Mouse (Mus musculus): Measurements from ENCODE around the gene Sdhaf1. TPM values are rescaled to one million over a fixed set of nuclear protein-coding genes. Genes with fewer than 3 reads are reported as not detected.

Sdhaf1 gene
- polyA plus RNA-seq, 1 experiment, result not detected

GRCm38 (mm10) chr7:30321539-30322284 lies 2.0 kb downstream of the Sdhaf1 start, which contains the start of gene E130208F15Rik:
Gene E130208F15Rik, plus strand, starts transcription at chr7:30321740.
- Histone ChIP-seq H3K4me1 (ENCODE audit: control insufficient read depth, insufficient read depth, low read length) (peaks cover 4% of the 10 kb centered on the region; the same call in 1 of the 2 replicates), H3K27ac (ENCODE audit: insufficient read depth, low read depth, low read length) (peak within 1 kb of the TSS; percentile 77), H3K4me3 (ENCODE audit: insufficient read depth, low read depth, low read length) (peak within 1 kb of the TSS; percentile 94)
- TF ChIP-seq CTCF (IDR thresholded peaks at IDR 0.05; ENCODE audit: insufficient read depth, low read depth, low read length) (no peak), POLR2A (IDR thresholded peaks at IDR 0.05; ENCODE audit: insufficient read depth, low read depth, low read length) (no peak)
- under 1% methylated on average over 63 of the region's 63 CpGs for WGBS

GRCm38 (mm10) chr7:30320946-30321345 lies 2.7 kb downstream of the Sdhaf1 start:
- Histone ChIP-seq H3K4me1 (ENCODE audit: control insufficient read depth, insufficient read depth, low read length) (peaks cover 4% of the 10 kb centered on the region; the same call in 1 of the 2 replicates), H3K4me3 (ENCODE audit: insufficient read depth, low read depth, low read length) (no peak overlapping the region), H3K27ac (ENCODE audit: insufficient read depth, low read depth, low read length) (no peak overlapping the region)
- TF ChIP-seq POLR2A (IDR thresholded peaks at IDR 0.05; ENCODE audit: insufficient read depth, low read depth, low read length), result no peak
- TF ChIP-seq CTCF (IDR thresholded peaks at IDR 0.05; ENCODE audit: insufficient read depth, low read depth, low read length), result no peak
- WGBS, result 82% methylated on average over 2 of the region's 2 CpGs

- TF ChIP-seq CTCF (IDR thresholded peaks at IDR 0.05; ENCODE audit: insufficient read depth, low read depth, low read length) (no peak), POLR2A (IDR thresholded peaks at IDR 0.05; ENCODE audit: insufficient read depth, low read depth, low read length) (no peak)
- Histone ChIP-seq H3K4me1 (ENCODE audit: control insufficient read depth, insufficient read depth, low read length) (peaks cover 4% of the 10 kb centered on the region; the same call in 1 of the 2 replicates), H3K27ac (ENCODE audit: insufficient read depth, low read depth, low read length) (no peak overlapping the region), H3K4me3 (ENCODE audit: insufficient read depth, low read depth, low read length) (no peak overlapping the region)
- WGBS, result 95% methylated on average over 3 of the region's 3 CpGs
Measured at GRCm38 (mm10) chr7:30318142-30318541, 5.6 kb downstream of the Sdhaf1 start.

- WGBS, result 78% methylated on average over 13 of the region's 13 CpGs
Measured at GRCm38 (mm10) chr7:30315559-30316529, 7.9 kb downstream of the Sdhaf1 start.

DNA sequence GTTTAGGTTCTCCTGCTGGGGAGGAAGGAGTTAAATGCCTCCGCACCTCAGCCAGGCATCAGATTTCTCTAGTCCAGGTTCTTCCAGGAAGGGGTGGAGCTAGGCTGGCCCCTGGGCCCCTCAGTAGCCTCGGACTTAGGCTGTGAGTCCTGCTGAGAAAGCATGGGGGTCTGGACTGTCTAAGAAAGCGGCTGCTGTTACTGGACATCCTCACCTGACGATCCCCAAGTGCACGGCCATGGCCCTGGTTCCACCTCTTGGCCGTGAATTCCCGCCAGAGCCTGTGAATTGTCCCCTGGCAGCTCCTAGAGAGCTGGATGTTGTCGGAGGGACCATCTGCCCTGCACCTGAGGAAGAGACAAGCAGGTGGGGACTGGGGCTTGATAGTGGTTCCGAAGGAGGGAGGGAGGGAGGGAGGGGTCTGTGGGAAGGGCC lies 9.0 kb downstream of the Sdhaf1 start, which contains the start of gene Syne4:
Gene Syne4 (plus strand): TSS at position 87 of the 435 bp plus-strand sequence.
- no peak for TF ChIP-seq CTCF (IDR thresholded peaks at IDR 0.05; ENCODE audit: insufficient read depth, low read depth, low read length)
- no peak for TF ChIP-seq POLR2A (IDR thresholded peaks at IDR 0.05; ENCODE audit: insufficient read depth, low read depth, low read length)
- Histone ChIP-seq H3K4me3 (ENCODE audit: insufficient read depth, low read depth, low read length) (no peak within 1 kb of the TSS), H3K4me1 (ENCODE audit: control insufficient read depth, insufficient read depth, low read length) (peaks cover 4% of the 10 kb centered on the region), H3K27ac (ENCODE audit: insufficient read depth, low read depth, low read length) (no peak within 1 kb of the TSS)
- WGBS, result 32% methylated on average over 9 of the region's 9 CpGs

More at GRCm38 (mm10) chr7:30315559-30316529, 7.9 kb downstream of the Sdhaf1 start:
- Histone ChIP-seq H3K27ac (ENCODE audit: insufficient read depth, low read depth, low read length) (no peak overlapping the region), H3K4me3 (ENCODE audit: insufficient read depth, low read depth, low read length) (no peak overlapping the region), H3K4me1 (ENCODE audit: control insufficient read depth, insufficient read depth, low read length) (no peaks in the 10 kb centered on the region)
- no peak for TF ChIP-seq POLR2A (IDR thresholded peaks at IDR 0.05; ENCODE audit: insufficient read depth, low read depth, low read length)
- TF ChIP-seq CTCF (IDR thresholded peaks at IDR 0.05; ENCODE audit: insufficient read depth, low read depth, low read length), result no peak

- peaks cover 12% of the 10 kb centered on the region for H3K4me1 ChIP-seq (ENCODE audit: control insufficient read depth, insufficient read depth, low read length)
- no peak overlapping the region for H3K4me3 ChIP-seq (ENCODE audit: insufficient read depth, low read depth, low read length)
- WGBS, result 61% methylated on average over 27 of the region's 27 CpGs
- H3K27ac ChIP-seq (ENCODE audit: insufficient read depth, low read depth, low read length), result no peak overlapping the region
- TF ChIP-seq POLR2A (IDR thresholded peaks at IDR 0.05; ENCODE audit: insufficient read depth, low read depth, low read length) (no peak), CTCF (IDR thresholded peaks at IDR 0.05; ENCODE audit: insufficient read depth, low read depth, low read length) (no peak)
Measured at GRCm38 (mm10) chr7:30313666-30314320, 9.9 kb downstream of the Sdhaf1 start.

DNA sequence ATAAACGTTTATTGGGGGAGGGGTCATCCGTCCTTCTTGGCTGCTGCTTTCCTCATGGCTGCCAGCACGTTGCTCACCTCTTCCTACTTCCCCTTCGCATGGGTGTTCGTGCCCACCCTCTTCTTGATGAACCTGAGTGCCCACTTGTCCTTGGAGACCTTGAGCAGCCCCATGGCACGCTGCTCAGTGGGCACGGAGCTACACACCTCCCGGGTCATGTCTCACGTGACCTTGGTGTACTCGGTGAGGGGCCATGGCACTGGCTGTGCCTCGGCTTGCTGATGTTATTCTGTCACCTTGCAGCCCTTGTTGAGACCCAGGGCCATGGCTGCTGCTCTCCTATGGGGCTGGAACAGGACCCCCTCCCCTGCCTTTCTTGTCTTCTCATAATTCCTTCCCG lies 13.6 kb downstream of the Sdhaf1 start:
- Histone ChIP-seq H3K27ac (ENCODE audit: insufficient read depth, low read depth, low read length) (no peak overlapping the region), H3K4me3 (ENCODE audit: insufficient read depth, low read depth, low read length) (no peak overlapping the region), H3K4me1 (ENCODE audit: control insufficient read depth, insufficient read depth, low read length) (peaks cover 18% of the 10 kb centered on the region)
- no peak for TF ChIP-seq CTCF (IDR thresholded peaks at IDR 0.05; ENCODE audit: insufficient read depth, low read depth, low read length)
- no peak for TF ChIP-seq POLR2A (IDR thresholded peaks at IDR 0.05; ENCODE audit: insufficient read depth, low read depth, low read length)
- 89% methylated on average over 12 of the region's 12 CpGs for WGBS

DNA sequence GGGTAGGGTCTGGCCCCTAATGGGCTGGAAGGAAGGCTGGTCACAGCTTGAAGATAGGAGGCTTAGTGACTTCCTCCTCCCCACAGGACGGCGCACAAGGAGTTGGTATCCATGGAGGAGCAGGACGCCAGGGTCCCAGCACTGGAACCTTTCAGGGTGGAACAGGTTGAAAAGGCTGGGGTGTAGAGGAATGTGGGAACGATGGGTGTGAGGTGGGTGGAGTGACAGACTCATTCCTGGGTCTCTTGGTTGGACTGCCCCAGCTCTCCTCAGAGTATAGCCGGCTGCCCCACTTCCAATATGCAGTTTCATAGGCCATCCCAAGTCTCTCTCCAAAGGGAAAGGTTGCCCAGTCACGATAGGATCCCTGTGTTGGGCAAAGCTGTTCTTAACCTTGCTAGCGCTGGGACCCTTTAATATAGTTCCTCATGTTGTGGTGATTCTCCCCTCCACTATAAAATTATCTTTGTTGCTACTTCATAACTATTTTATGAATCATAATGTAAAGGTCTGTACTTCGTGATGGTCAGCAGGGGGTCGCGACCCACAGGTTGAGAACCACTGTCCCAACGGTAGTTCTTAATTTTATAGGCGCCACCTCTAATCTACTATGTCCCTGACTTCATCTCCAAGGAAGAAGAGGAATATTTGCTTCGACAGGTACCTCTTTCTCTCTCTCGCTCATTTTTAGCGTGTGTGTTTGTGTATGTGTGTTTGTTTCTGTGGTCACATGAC lies 14.1 kb downstream of the Sdhaf1 start:
- WGBS, result 62% methylated on average over 15 of the region's 15 CpGs

More for the DNA sequence above, 14.1 kb downstream of the Sdhaf1 start:
- Histone ChIP-seq H3K4me3 (ENCODE audit: insufficient read depth, low read depth, low read length) (peak overlapping the region; percentile 76), H3K27ac (ENCODE audit: insufficient read depth, low read depth, low read length) (no peak overlapping the region), H3K4me1 (ENCODE audit: control insufficient read depth, insufficient read depth, low read length) (peaks cover 18% of the 10 kb centered on the region)
- TF ChIP-seq POLR2A (IDR thresholded peaks at IDR 0.05; ENCODE audit: insufficient read depth, low read depth, low read length), result no peak
- TF ChIP-seq CTCF (IDR thresholded peaks at IDR 0.05; ENCODE audit: insufficient read depth, low read depth, low read length), result no peak
